22 mouse cellular contexts compared by ENCODE assay signal in genomic region chr1:80409467-80410105, GRCm38 (mm10). TPM values are rescaled to one million over a fixed set of nuclear protein-coding genes. Genes with fewer than 3 reads are reported as not detected.
"Had no signal": no experiment of that assay in that cellular context is flagged by ENCODE, and none has a peak within 500 bp of the region (broad histone marks: within the 10 kb centered on the region; RNA-seq: fewer than 3 reads in every experiment).

No protein-coding gene starts in this region.

- H3K27me3 ChIP-seq: limb, embryonic 15.5 days; liver, embryonic 12.5 days; midbrain, embryonic 12.5 days; neural tube, embryonic 12.5 days had no signal

- H3K4me2 ChIP-seq: limb, embryonic 15.5 days; liver, embryonic 12.5 days; lung, embryonic 14.5 days; midbrain, embryonic 12.5 days; neural tube, embryonic 12.5 days had no signal

- H3K9ac ChIP-seq: limb, embryonic 15.5 days; liver, embryonic 12.5 days; lung, embryonic 14.5 days; midbrain, embryonic 12.5 days; neural tube, embryonic 12.5 days had no signal

- DNase-seq: kidney, adult 2 months; kidney, postnatal 36 days; layer of hippocampus, adult 9-11 months; layer of hippocampus, postnatal 36 days; lung, postnatal 10 days; lung, postnatal 4 days; right cerebral cortex, postnatal 14 days had no signal

- H3K4me1 ChIP-seq: limb, embryonic 15.5 days; liver, embryonic 12.5 days; midbrain, embryonic 12.5 days had no signal

- H3K36me3 ChIP-seq: limb, embryonic 15.5 days; liver, embryonic 12.5 days; midbrain, embryonic 12.5 days; neural tube, embryonic 12.5 days had no signal

- H3K9me3 ChIP-seq: limb, embryonic 15.5 days; liver, embryonic 12.5 days; midbrain, embryonic 12.5 days; neural tube, embryonic 12.5 days had no signal

- H3K27ac ChIP-seq: limb, embryonic 15.5 days; liver, embryonic 12.5 days; midbrain, embryonic 12.5 days; neural tube, embryonic 12.5 days; stomach, postnatal 0 days had no signal

- H3K4me3 ChIP-seq: limb, embryonic 15.5 days; liver, embryonic 12.5 days; midbrain, embryonic 12.5 days; neural tube, embryonic 12.5 days had no signal

RNA-seq across cellular contexts. Expression of gene Gm45261, which starts 51.7 kb away (rescaled TPM):
- total RNA-seq: layer of hippocampus, adult 18-20 months; layer of hippocampus, postnatal 36 days; left cerebral cortex, adult 8-10 months; left cerebral cortex, postnatal 25 days; megakaryocyte, adult 5-6 weeks; midbrain, postnatal 0 days had no signal
- polyA plus RNA-seq: kidney, adult 2 months; kidney, embryonic 16.5 days; limb, embryonic 11.5 days; limb, embryonic 15.5 days; liver, embryonic 12.5 days; liver, embryonic 16.5 days; lung, embryonic 14.5 days; midbrain, embryonic 12.5 days; midbrain, postnatal 0 days; neural tube, embryonic 12.5 days; small intestine, adult 2 months; stomach, postnatal 0 days had no signal
